Mouse (Mus musculus) lung, embryonic 15.5 days (tissue): ENCODE results near the gene Tmem130. TPM values are rescaled to one million over a fixed set of nuclear protein-coding genes. Genes with fewer than 3 reads are reported as not detected.

ENCODE experiments used
- ATAC-seq: fragments of 200-750 bp; cut with Nextera tagmentation; 2 replicates; pipeline ENCODE4 v1.8.0; 2017; ENCODE audit warnings: moderate number of reproducible peaks, borderline replicate concordance; ENCODE audit not compliant: low FRiP score, low TSS enrichment; ENCODE audit errors: extremely low read depth
- H3K27ac ChIP-seq: fragments of 300-500 bp; sonication (generic); 2 replicates; pipeline ENCODE4 v1.5.1; 2015; ENCODE audit warnings: moderate library complexity, mild to moderate bottlenecking, inconsistent platforms
- H3K27me3 ChIP-seq: fragments of 300-500 bp; sonication (generic); 2 replicates; pipeline ENCODE4 v1.6.1; 2015; ENCODE audit warnings: inconsistent platforms
- H3K36me3 ChIP-seq: fragments of 300-500 bp; sonication (generic); 2 replicates; pipeline ENCODE4 v1.6.1; 2015; ENCODE audit warnings: inconsistent platforms
- H3K4me1 ChIP-seq: fragments of 300-500 bp; sonication (generic); 2 replicates; pipeline ENCODE4 v1.6.1; 2015; ENCODE audit warnings: inconsistent platforms
- H3K4me2 ChIP-seq: fragments of 300-500 bp; sonication (generic); 2 replicates; pipeline ENCODE4 v1.6.1; 2015; ENCODE audit warnings: inconsistent platforms, mild to moderate bottlenecking, moderate library complexity
- H3K4me3 ChIP-seq: fragments of 300-500 bp; sonication (generic); 2 replicates; pipeline ENCODE4 v1.5.1; 2015; ENCODE audit warnings: mild to moderate bottlenecking, inconsistent platforms
- H3K9ac ChIP-seq: fragments of 300-500 bp; sonication (generic); 2 replicates; pipeline ENCODE4 v1.6.1; 2015; ENCODE audit warnings: inconsistent platforms
- H3K9me3 ChIP-seq: fragments of 300-500 bp; sonication (generic); 2 replicates; pipeline ENCODE4 v1.6.1; 2016; ENCODE audit warnings: inconsistent platforms
- WGBS: fragments of 180-500 bp; shearing (Covaris S2); methylation state at CpG from one replicate; pipeline ENCODE4 v1.1.7; 2015; 5-methylcytosine and 5-hydroxymethylcytosine counted together
- polyA plus RNA-seq: library from polyadenylated mRNA; unstranded; fragments of >200 nt; fragmentation: Nextera tagmentation; extraction: Ambion mirVana; gene quantifications from 2 replicates; pipeline ENCODE4 v1.2.1, GENCODE M21; 2015

The Tmem130 gene
- polyA plus RNA-seq, 1 experiment from 2014 or later: 0.80 TPM

GRCm38 (mm10) chr5:144691421-144691820 lies 70.2 kb downstream of the Tmem130 start:
- H3K36me3 ChIP-seq: no peaks in the 10 kb centered on the region
- no peak overlapping the region for H3K4me2 ChIP-seq
- 70% methylated on average over 4 of the region's 4 CpGs for WGBS
- no peak for ATAC-seq
- no peak overlapping the region for H3K4me3 ChIP-seq
- H3K9ac ChIP-seq: no peak overlapping the region
- H3K27me3 ChIP-seq: no peaks in the 10 kb centered on the region
- H3K27ac ChIP-seq: no peak overlapping the region
- H3K4me1 ChIP-seq: 0 out of 2 replicates have a peak, but pooled peaks cover 4% of the 10 kb centered on the region
- no peaks in the 10 kb centered on the region for H3K9me3 ChIP-seq

- 50% methylated on average over 4 of the region's 4 CpGs for WGBS
- Histone ChIP-seq H3K27me3 (no peaks in the 10 kb centered on the region), H3K9me3 (no peaks in the 10 kb centered on the region), H3K9ac (no peak overlapping the region), H3K4me2 (no peak overlapping the region), H3K4me3 (no peak overlapping the region), H3K36me3 (no peaks in the 10 kb centered on the region), H3K4me1 (no peaks in the 10 kb centered on the region), H3K27ac (no peak overlapping the region)
- ATAC-seq: no peak
Observed at GRCm38 (mm10) chr5:144688371-144688770, 73.2 kb downstream of the Tmem130 start.

Other genes starting within 250 kb of the Tmem130 start
- gene Nptx2, start 215.9 kb downstream of the Tmem130 start, polyA plus RNA-seq: 0.15 and 0.42 TPM in 2 replicates
- gene Trrap, start 5.9 kb upstream of the Tmem130 start, polyA plus RNA-seq: 57.2 and 58.1 TPM in 2 replicates
- 18.5 and 20.2 TPM in 2 replicates for gene Smurf1, start 204.0 kb upstream of the Tmem130 start, polyA plus RNA-seq